Mouse (Mus musculus): ENCODE measurements around the gene Tmem210. TPM values are rescaled to one million over a fixed set of nuclear protein-coding genes. Genes with fewer than 3 reads are reported as not detected.

The Tmem210 gene
- not detected in 2 replicates for polyA plus RNA-seq (2012; rRNA removed)

- H3K4me1 ChIP-seq (ENCODE audit: control insufficient read depth, insufficient read depth, low read length): peaks cover 59% of the 10 kb centered on the region
- peak within 1 kb of the TSS; percentile 26 for H3K27ac ChIP-seq (ENCODE audit: insufficient read depth, low read length)
- WGBS: 25% methylated on average over 6 of the region's 6 CpGs
- H3K27me3 ChIP-seq (ENCODE audit: control insufficient read depth, insufficient read depth, low read length): no peaks in the 10 kb centered on the region
- TF ChIP-seq POLR2A (IDR thresholded peaks at IDR 0.05; ENCODE audit: borderline replicate concordance, insufficient read depth, low read length) (peak; percentile 12; the same call in 1 of the 2 replicates), CTCF (IDR thresholded peaks at IDR 0.05; ENCODE audit: borderline replicate concordance, insufficient read depth, low read depth, low read length) (no peak)
- no peak within 1 kb of the TSS for H3K4me3 ChIP-seq (replicated peaks; ENCODE audit: insufficient read depth, low read depth, low read length)
- peak in 1 of 2 experiments; percentile 58 for DNase-seq
These were observed at the start of gene Tmem210 for GRCm38 (mm10) chr2:25287927-25288649. Gene Tmem210, plus strand, starts transcription at chr2:25288145.

- whole genome bisulfite sequencing: 81% methylated on average over 3 of the region's 3 CpGs
- no peak for TF ChIP-seq CTCF (IDR thresholded peaks at IDR 0.05; ENCODE audit: borderline replicate concordance, insufficient read depth, low read depth, low read length)
- no peak for TF ChIP-seq POLR2A (IDR thresholded peaks at IDR 0.05; ENCODE audit: borderline replicate concordance, insufficient read depth, low read length)
- DNase-seq: no peak
- no peak overlapping the region for H3K4me3 ChIP-seq (replicated peaks; ENCODE audit: insufficient read depth, low read depth, low read length)
- H3K27ac ChIP-seq (ENCODE audit: insufficient read depth, low read length): no peak overlapping the region
- no peaks in the 10 kb centered on the region for H3K27me3 ChIP-seq (ENCODE audit: control insufficient read depth, insufficient read depth, low read length)
- peaks cover 25% of the 10 kb centered on the region for H3K4me1 ChIP-seq (ENCODE audit: control insufficient read depth, insufficient read depth, low read length)
These were observed 48.2 kb upstream of the Tmem210 start for GRCm38 (mm10) chr2:25239766-25240165.

GRCm38 (mm10) chr2:25240310-25240709, 47.6 kb upstream of the Tmem210 start:
- Histone ChIP-seq H3K4me1 (ENCODE audit: control insufficient read depth, insufficient read depth, low read length) (peaks cover 31% of the 10 kb centered on the region), H3K27me3 (ENCODE audit: control insufficient read depth, insufficient read depth, low read length) (no peaks in the 10 kb centered on the region), H3K4me3 (replicated peaks; ENCODE audit: insufficient read depth, low read depth, low read length) (peak overlapping the region; percentile 35), H3K27ac (ENCODE audit: insufficient read depth, low read length) (no peak overlapping the region)
- no peak for TF ChIP-seq CTCF (IDR thresholded peaks at IDR 0.05; ENCODE audit: borderline replicate concordance, insufficient read depth, low read depth, low read length)
- TF ChIP-seq POLR2A (IDR thresholded peaks at IDR 0.05; ENCODE audit: borderline replicate concordance, insufficient read depth, low read length): no peak
- DNase-seq: no peak
- 63% methylated on average over 8 of the region's 8 CpGs for WGBS

GRCm38 (mm10) chr2:25240723-25241437, 47.1 kb upstream of the Tmem210 start:
- Histone ChIP-seq H3K4me1 (ENCODE audit: control insufficient read depth, insufficient read depth, low read length) (peaks cover 36% of the 10 kb centered on the region), H3K27me3 (ENCODE audit: control insufficient read depth, insufficient read depth, low read length) (no peaks in the 10 kb centered on the region), H3K4me3 (replicated peaks; ENCODE audit: insufficient read depth, low read depth, low read length) (peak overlapping the region; percentile 77), H3K27ac (ENCODE audit: insufficient read depth, low read length) (peak overlapping the region; percentile 80; the same call in 1 of the 2 replicates)
- 1% methylated on average over 29 of the region's 29 CpGs for WGBS
- TF ChIP-seq POLR2A (IDR thresholded peaks at IDR 0.05; ENCODE audit: borderline replicate concordance, insufficient read depth, low read length): peak; percentile 44; the same call in 1 of the 2 replicates
- TF ChIP-seq CTCF (IDR thresholded peaks at IDR 0.05; ENCODE audit: borderline replicate concordance, insufficient read depth, low read depth, low read length): no peak
- DNase-seq: peak; percentile 71 to 81

GRCm38 (mm10) chr2:25241438-25241775, 46.5 kb upstream of the Tmem210 start:
- no peaks in the 10 kb centered on the region for H3K27me3 ChIP-seq (ENCODE audit: control insufficient read depth, insufficient read depth, low read length)
- WGBS: 8% methylated on average over 6 of the region's 6 CpGs
- H3K27ac ChIP-seq (ENCODE audit: insufficient read depth, low read length): peak overlapping the region; percentile 80
- no peak for DNase-seq
- peaks cover 42% of the 10 kb centered on the region for H3K4me1 ChIP-seq (ENCODE audit: control insufficient read depth, insufficient read depth, low read length)
- no peak for TF ChIP-seq CTCF (IDR thresholded peaks at IDR 0.05; ENCODE audit: borderline replicate concordance, insufficient read depth, low read depth, low read length)
- H3K4me3 ChIP-seq (replicated peaks; ENCODE audit: insufficient read depth, low read depth, low read length): peak overlapping the region; percentile 77

GRCm38 (mm10) chr2:25242101-25242506, 45.8 kb upstream of the Tmem210 start, which contains the start of the genes Rnf208 and Cysrt1:
Gene Rnf208, plus strand, starts transcription at chr2:25242255.
Gene Cysrt1, minus strand, starts transcription at chr2:25242452.
- DNase-seq: peak; percentile 57 to 70
- H3K27me3 ChIP-seq (ENCODE audit: control insufficient read depth, insufficient read depth, low read length): no peaks in the 10 kb centered on the region
- peak within 1 kb of the TSS; percentile 80 for H3K27ac ChIP-seq (ENCODE audit: insufficient read depth, low read length)
- H3K4me3 ChIP-seq (replicated peaks; ENCODE audit: insufficient read depth, low read depth, low read length): peak within 1 kb of the TSS; percentile 77
- TF ChIP-seq POLR2A (IDR thresholded peaks at IDR 0.05; ENCODE audit: borderline replicate concordance, insufficient read depth, low read length) (peak; percentile 52), CTCF (IDR thresholded peaks at IDR 0.05; ENCODE audit: borderline replicate concordance, insufficient read depth, low read depth, low read length) (no peak)
- peaks cover 48% of the 10 kb centered on the region for H3K4me1 ChIP-seq (ENCODE audit: control insufficient read depth, insufficient read depth, low read length)
- under 1% methylated on average over 59 of the region's 59 CpGs for WGBS

GRCm38 (mm10) chr2:25243342-25243741, 44.6 kb upstream of the Tmem210 start:
- Histone ChIP-seq H3K4me1 (ENCODE audit: control insufficient read depth, insufficient read depth, low read length) (peaks cover 49% of the 10 kb centered on the region), H3K27ac (ENCODE audit: insufficient read depth, low read length) (peak overlapping the region; percentile 24), H3K4me3 (replicated peaks; ENCODE audit: insufficient read depth, low read depth, low read length) (peak overlapping the region; percentile 77), H3K27me3 (ENCODE audit: control insufficient read depth, insufficient read depth, low read length) (no peaks in the 10 kb centered on the region)
- no peak for DNase-seq
- WGBS: 47% methylated on average over 8 of the region's 8 CpGs
- TF ChIP-seq CTCF (IDR thresholded peaks at IDR 0.05; ENCODE audit: borderline replicate concordance, insufficient read depth, low read depth, low read length): no peak
- TF ChIP-seq POLR2A (IDR thresholded peaks at IDR 0.05; ENCODE audit: borderline replicate concordance, insufficient read depth, low read length): no peak
